23 mouse cellular contexts compared by ENCODE assay signal in genomic region chr1:44576610-44577009, GRCm38 (mm10). TPM values are rescaled to one million over a fixed set of nuclear protein-coding genes. Genes with fewer than 3 reads are reported as not detected.
DNase-seq lines count a peak whose midpoint lies in the region; ATAC-seq and TF ChIP-seq lines count a peak whose summit lies in the region.
"Had no signal": no experiment of that assay in that cellular context is flagged by ENCODE, and none has a peak within 500 bp of the region (broad histone marks: within the 10 kb centered on the region; RNA-seq: fewer than 3 reads in every experiment).

No protein-coding gene starts in this region.

- H3K4me3 ChIP-seq in kidney, embryonic 15.5 days (replicated peaks): no peak overlapping the region
- H3K4me3 ChIP-seq in lung, postnatal 0 days (ENCODE audit: low read depth, low read length): no peak overlapping the region
- no peak overlapping the region for H3K4me3 ChIP-seq in hindbrain, embryonic 11.5 days (ENCODE audit: low read depth, low read length)
- H3K4me3 ChIP-seq: embryonic facial prominence, embryonic 10.5 days; erythroblast, embryonic 14.5 days; forebrain, embryonic 10.5 days; heart, embryonic 10.5 days; hindbrain, embryonic 13.5 days had no signal

- TF ChIP-seq EP300 in lung, postnatal 0 days (IDR thresholded peaks at IDR 0.05): peak; percentile 61; the same call in 1 of the 2 replicates

- no peak for DNase-seq in kidney, postnatal 25 days
- peak; percentile 75 for DNase-seq in lung, postnatal 0 days (ENCODE audit: low spot score)
- DNase-seq in lung, postnatal 10 days: no peak
- DNase-seq in adipocyte (ENCODE audit: low spot score): peak; percentile 56
- DNase-seq in hindbrain, embryonic 11.5 days (ENCODE audit: low spot score): no peak
- DNase-seq: adrenal gland, postnatal 14 days; B cell, adult 2 months; cerebellum, adult 11-12 months; cerebellum, adult 9-11 months; cerebellum, postnatal 36 days; heart, adult 18-20 months; heart, postnatal 10 days; heart, postnatal 4 days had no signal

- WGBS in kidney, embryonic 15.5 days: 64% methylated on average over 2 of the region's 2 CpGs
- 41% methylated on average over 2 of the region's 2 CpGs for WGBS in lung, postnatal 0 days
- 89% methylated on average over 2 of the region's 2 CpGs for WGBS in hindbrain, embryonic 11.5 days

- peak overlapping the region; percentile 41 for H3K27ac ChIP-seq in kidney, embryonic 15.5 days
- peak overlapping the region; percentile 38; the same call in 1 of the 2 replicates for H3K27ac ChIP-seq in lung, postnatal 0 days (ENCODE audit: low read length)
- no peak overlapping the region for H3K27ac ChIP-seq in hindbrain, embryonic 11.5 days (ENCODE audit: low read depth, low read length)
- H3K27ac ChIP-seq: embryonic facial prominence, embryonic 10.5 days; forebrain, embryonic 10.5 days; heart, embryonic 10.5 days; hindbrain, embryonic 13.5 days; hindbrain, postnatal 0 days had no signal

- no peak for ATAC-seq in kidney, embryonic 15.5 days (replicated peaks; ENCODE audit: low FRiP score)
- peak; percentile 48; the same call in 1 of the 2 replicates for ATAC-seq in lung, postnatal 0 days
- ATAC-seq in hindbrain, embryonic 11.5 days (ENCODE audit: low FRiP score): no peak
- ATAC-seq: CD4-positive, CD25-positive, alpha-beta regulatory T cell, adult 4 months; forebrain, embryonic 14.5 days; hindbrain, postnatal 0 days had no signal

- no peaks in the 10 kb centered on the region for H3K9me3 ChIP-seq in kidney, embryonic 15.5 days (replicated peaks)
- no peaks in the 10 kb centered on the region for H3K9me3 ChIP-seq in lung, postnatal 0 days (ENCODE audit: low read length)
- no peaks in the 10 kb centered on the region for H3K9me3 ChIP-seq in hindbrain, embryonic 11.5 days (ENCODE audit: control insufficient read depth, low read length)
- H3K9me3 ChIP-seq: embryonic facial prominence, embryonic 10.5 days; forebrain, embryonic 10.5 days; G1E; heart, embryonic 10.5 days; hindbrain, embryonic 13.5 days had no signal

- no peaks in the 10 kb centered on the region for H3K27me3 ChIP-seq in kidney, embryonic 15.5 days
- H3K27me3 ChIP-seq in lung, postnatal 0 days (replicated peaks; ENCODE audit: insufficient read depth, low read length): no peaks in the 10 kb centered on the region
- H3K27me3 ChIP-seq in hindbrain, embryonic 11.5 days (ENCODE audit: control insufficient read depth, insufficient read depth, low read length): no peaks in the 10 kb centered on the region
- H3K27me3 ChIP-seq: hindbrain, embryonic 13.5 days had no signal

- 0 out of 2 replicates have a peak, but pooled peaks cover 3% of the 10 kb centered on the region for H3K4me1 ChIP-seq in kidney, embryonic 15.5 days
- no peaks in the 10 kb centered on the region for H3K4me1 ChIP-seq in lung, postnatal 0 days (ENCODE audit: insufficient read depth, low read depth, low read length)
- no peaks in the 10 kb centered on the region for H3K4me1 ChIP-seq in hindbrain, embryonic 11.5 days (replicated peaks; ENCODE audit: control insufficient read depth, insufficient read depth, low read length)
- H3K4me1 ChIP-seq: embryonic facial prominence, embryonic 10.5 days; forebrain, embryonic 10.5 days; heart, embryonic 10.5 days; hindbrain, embryonic 13.5 days had no signal

- no peaks in the 10 kb centered on the region for H3K36me3 ChIP-seq in kidney, embryonic 15.5 days
- H3K36me3 ChIP-seq in lung, postnatal 0 days (ENCODE audit: insufficient read depth, low read length): no peaks in the 10 kb centered on the region
- no peaks in the 10 kb centered on the region for H3K36me3 ChIP-seq in hindbrain, embryonic 11.5 days (ENCODE audit: control insufficient read depth, insufficient read depth, low read length)
- H3K36me3 ChIP-seq: embryonic facial prominence, embryonic 10.5 days; forebrain, embryonic 10.5 days; G1E; heart, embryonic 10.5 days; hindbrain, embryonic 13.5 days had no signal

- no peak overlapping the region for H3K4me2 ChIP-seq in kidney, embryonic 15.5 days
- no peak overlapping the region for H3K4me2 ChIP-seq in lung, postnatal 0 days (replicated peaks; ENCODE audit: low read depth, low read length)
- H3K4me2 ChIP-seq in hindbrain, embryonic 11.5 days (replicated peaks; ENCODE audit: low read depth, low read length): no peak overlapping the region
- H3K4me2 ChIP-seq: hindbrain, embryonic 13.5 days had no signal

- no peak overlapping the region for H3K9ac ChIP-seq in kidney, embryonic 15.5 days
- H3K9ac ChIP-seq in lung, postnatal 0 days (replicated peaks; ENCODE audit: low read depth): no peak overlapping the region
- no peak overlapping the region for H3K9ac ChIP-seq in hindbrain, embryonic 11.5 days (ENCODE audit: low read depth, low read length)
- H3K9ac ChIP-seq: hindbrain, embryonic 13.5 days had no signal

- no peak for TF ChIP-seq CTCF in lung, postnatal 0 days (IDR thresholded peaks at IDR 0.05)

RNA-seq across cellular contexts. Expression of gene Gulp1, which starts 25.3 kb away (rescaled TPM):
- polyA plus RNA-seq in kidney, embryonic 15.5 days (2015; fragmentation: Nextera tagmentation; extraction: Ambion mirVana): 24.4 and 24.6 TPM in 2 replicates
- 19.0 and 22.0 TPM in 2 replicates for polyA plus RNA-seq in lung, postnatal 0 days (2015; fragmentation: Nextera tagmentation; extraction: Ambion mirVana)
- 28.0 and 28.1 TPM in 2 replicates for polyA plus RNA-seq in hindbrain, embryonic 11.5 days (2014; fragmentation: Nextera tagmentation; extraction: Ambion mirVana)
- polyA plus RNA-seq: CD4-positive, CD25-positive, alpha-beta regulatory T cell, adult 4 months; erythroblast, embryonic 14.5 days; G1E had no signal

Comparison
In these comparisons a context has a peak if more than half of its experiments do, and no peak if none do; other contexts are left out.
1. DNase-seq: peak in lung, postnatal 0 days (single experiment) and adipocyte (single experiment); none in kidney, postnatal 25 days (0 of 2), lung, postnatal 10 days (single experiment) and hindbrain, embryonic 11.5 days (single experiment).